Mouse (Mus musculus) ES-E14 (cell line): ENCODE data around the gene Sebox.

Experiments used
- CHD2 ChIP-seq: IDR thresholded peaks from 2 replicates; pipeline ENCODE4 v1.6.1; 2014; ENCODE audit warnings: mild to moderate bottlenecking, low read depth, low read length, inconsistent platforms
- HCFC1 ChIP-seq: IDR thresholded peaks from 2 replicates; pipeline ENCODE4 v1.6.1; 2012; ENCODE audit warnings: low read length, inconsistent platforms, borderline replicate concordance; ENCODE audit not compliant: insufficient read depth
- MAFK ChIP-seq: IDR thresholded peaks from 2 replicates; pipeline ENCODE4 v1.6.1; 2014; ENCODE audit warnings: mild to moderate bottlenecking, low read depth, low read length, inconsistent platforms; ENCODE audit not compliant: insufficient read depth
- ZC3H11A ChIP-seq: IDR thresholded peaks from 2 replicates; pipeline ENCODE4 v1.6.1; 2012; ENCODE audit warnings: low read depth, mild to moderate bottlenecking, inconsistent platforms, low read length, borderline replicate concordance
- ZNF384 ChIP-seq: IDR thresholded peaks from 2 replicates; pipeline ENCODE4 v1.6.1; 2012; ENCODE audit warnings: low read depth, low read length, inconsistent platforms

DNA sequence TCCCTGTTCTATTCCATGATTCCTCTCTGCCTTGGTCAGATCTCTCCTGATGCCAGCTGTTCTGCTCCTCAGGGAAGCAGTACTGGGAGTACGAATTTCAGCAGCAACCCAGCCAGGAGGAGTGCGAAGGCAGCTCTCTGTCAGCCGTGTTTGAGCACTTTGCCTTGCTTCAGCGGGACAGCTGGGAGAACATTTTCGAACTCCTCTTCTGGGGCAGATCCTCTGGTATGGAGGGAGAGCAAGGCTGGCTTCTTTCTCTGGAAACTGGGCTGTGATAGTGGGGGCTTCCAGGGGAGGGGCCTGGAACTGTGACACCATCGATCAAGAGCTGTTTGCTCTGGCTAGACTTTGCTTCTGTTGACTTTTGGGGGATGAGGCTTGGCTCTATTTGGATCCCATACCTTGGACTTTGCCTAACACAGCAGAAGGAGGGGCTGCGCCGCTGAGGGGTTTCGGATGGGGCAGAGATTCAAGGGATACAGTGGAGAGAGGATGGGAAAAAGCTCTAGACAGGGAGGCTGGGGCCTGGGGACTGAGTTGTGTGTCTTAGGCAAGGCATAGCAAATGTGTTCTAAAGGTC lies 2.5 kb upstream of the Sebox start:
- TF ChIP-seq HCFC1 (no peak), ZC3H11A (no peak), ZNF384 (no peak), CHD2 (no peak), MAFK (no peak)
